Mouse (Mus musculus): ENCODE measurements around the gene Hoxb6. TPM values are rescaled to one million over a fixed set of nuclear protein-coding genes. Genes with fewer than 3 reads are reported as not detected.

The Hoxb6 gene
- total RNA-seq, 2 experiments from 2014 or later, result not detected

DNA sequence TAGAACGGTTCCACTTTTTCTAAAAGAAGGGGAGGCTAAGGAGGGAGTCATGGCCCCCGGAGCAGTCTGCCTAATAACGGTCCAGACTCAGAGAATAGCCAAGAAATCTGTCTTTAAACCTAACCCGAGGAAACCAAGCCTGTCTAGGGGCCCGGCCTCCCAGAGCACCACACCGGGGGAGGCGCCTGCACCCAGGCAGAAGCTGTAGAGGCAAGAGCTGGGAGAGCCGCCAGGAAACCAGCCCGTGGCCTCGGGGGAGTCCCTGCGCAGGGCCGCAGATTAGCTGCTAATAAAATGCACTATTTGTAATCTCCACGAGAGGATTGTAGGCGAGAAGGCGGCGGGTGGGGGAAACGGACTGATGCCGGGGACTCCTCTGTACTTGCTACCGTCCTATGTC, 22.4 kb upstream of the Hoxb6 start:
- peak in 1 of 2 experiments; percentile 40 for DNase-seq

DNA sequence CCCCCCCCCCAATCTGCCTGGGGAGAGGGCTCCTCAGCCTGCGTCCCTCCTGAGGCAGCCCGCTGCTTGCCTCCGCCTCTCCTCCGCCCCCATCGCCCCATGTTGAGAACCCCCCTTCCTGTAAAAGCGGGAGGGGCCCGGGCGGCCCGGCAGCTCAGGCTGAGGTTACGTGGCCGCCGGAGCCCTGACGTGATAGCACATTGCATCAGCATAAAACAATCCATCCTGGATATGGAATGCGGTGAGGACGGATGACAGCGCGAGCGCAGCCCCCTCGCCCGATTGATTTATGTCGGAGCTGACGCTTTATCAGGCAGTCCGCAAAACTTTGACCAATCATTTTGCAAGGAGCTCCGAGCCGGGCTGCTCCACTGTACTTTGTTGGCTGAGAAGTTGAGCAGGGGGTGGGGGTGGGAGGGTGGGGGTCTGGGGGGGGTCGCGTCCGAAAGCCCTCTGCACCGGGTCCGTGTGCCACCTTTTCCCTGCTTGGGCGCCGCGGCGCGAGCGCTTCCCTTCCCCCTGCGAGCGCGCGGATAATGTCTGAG, 21.2 kb upstream of the Hoxb6 start, which contains the start of gene Hoxb9:
TSS of gene Hoxb9 (plus strand) at position 462 of the 545 bp plus-strand sequence.
- DNase-seq, result no peak

DNA sequence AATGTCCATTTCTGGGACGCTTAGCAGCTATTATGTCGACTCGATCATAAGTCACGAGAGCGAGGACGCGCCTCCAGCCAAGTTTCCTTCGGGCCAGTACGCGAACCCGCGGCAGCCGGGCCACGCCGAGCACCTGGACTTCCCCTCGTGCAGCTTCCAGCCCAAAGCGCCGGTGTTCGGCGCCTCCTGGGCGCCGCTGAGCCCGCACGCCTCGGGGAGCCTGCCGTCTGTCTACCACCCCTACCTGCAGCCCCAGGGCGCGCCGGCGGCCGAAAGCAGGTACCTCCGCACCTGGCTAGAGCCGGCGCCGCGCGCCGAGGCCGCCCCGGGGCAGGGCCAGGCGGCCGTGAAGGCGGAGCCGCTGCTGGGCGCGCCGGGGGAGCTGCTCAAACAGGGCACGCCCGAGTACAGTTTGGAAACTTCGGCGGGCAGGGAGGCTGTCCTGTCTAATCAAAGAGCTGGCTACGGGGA, 20.7 kb upstream of the Hoxb6 start:
- no peak for DNase-seq

DNA sequence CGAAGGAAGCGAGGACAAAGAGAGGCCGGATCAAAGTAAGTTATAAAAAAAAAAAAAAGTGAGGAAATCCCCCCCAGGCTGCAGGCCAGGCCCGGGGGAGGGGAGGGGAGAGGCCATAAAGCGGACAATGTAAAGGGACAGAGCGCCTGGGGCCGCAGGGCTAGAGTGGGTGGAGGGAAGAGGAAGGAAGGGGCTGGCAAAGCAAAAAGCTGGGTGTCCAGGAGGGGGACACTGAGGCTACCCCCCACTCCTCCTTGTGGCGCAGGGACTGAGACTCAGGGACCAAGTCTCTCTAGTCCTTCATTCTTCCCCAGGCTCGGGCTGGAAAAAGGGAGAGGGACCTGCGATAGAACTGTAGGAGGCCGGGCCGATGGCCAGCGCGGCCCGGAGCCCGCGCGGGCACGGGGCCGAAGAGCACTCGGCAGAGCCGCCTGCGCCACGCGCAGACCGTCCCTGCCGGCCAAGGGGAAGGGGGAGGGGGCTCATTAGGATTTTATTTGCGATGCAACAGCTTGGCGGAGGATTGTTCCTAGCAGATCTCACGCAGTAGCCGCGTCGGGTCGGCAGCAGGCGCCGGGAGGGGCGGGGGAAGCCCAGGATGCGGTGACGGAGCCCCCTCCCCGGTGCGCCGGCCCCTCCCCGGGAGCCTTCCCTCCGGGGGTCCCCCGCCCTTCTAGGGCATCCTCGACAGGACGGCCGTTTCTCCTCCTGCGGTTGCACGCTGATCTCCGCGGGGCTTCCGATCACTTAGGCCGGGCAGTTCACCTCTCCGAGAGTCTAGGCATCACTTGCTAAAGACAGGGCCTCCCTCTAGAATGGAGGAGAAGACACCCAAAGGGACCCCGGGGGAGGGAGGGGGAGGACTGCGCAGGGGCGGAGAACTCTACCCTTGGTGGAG, 20.0 kb upstream of the Hoxb6 start:
- DNase-seq, result no peak

GRCm38 (mm10) chr11:96274428-96274827, 17.8 kb upstream of the Hoxb6 start:
- no peak for DNase-seq

- no peak for DNase-seq
Measured at GRCm38 (mm10) chr11:96275896-96276295, 16.4 kb upstream of the Hoxb6 start.

- no peak for DNase-seq
Measured at GRCm38 (mm10) chr11:96277151-96278044, 14.9 kb upstream of the Hoxb6 start.

DNA sequence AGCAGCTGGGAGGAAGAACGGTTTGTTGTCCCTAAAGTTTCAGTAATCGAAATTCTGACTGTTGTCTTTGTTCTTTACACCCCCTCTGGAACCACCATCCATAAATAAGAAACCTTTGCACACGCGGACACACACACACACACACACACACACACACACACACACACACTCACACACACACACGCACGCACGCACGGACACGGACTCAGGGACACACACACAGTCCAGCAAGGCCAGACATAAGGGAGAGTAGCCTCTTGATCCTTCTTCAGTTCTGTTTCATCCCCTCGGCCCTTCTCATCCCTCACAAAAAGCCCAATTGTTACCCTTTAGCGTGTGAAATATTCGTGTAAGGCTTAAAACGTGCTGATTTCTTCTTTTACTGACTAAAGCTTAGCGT, 14.0 kb upstream of the Hoxb6 start:
- no peak for DNase-seq

DNA sequence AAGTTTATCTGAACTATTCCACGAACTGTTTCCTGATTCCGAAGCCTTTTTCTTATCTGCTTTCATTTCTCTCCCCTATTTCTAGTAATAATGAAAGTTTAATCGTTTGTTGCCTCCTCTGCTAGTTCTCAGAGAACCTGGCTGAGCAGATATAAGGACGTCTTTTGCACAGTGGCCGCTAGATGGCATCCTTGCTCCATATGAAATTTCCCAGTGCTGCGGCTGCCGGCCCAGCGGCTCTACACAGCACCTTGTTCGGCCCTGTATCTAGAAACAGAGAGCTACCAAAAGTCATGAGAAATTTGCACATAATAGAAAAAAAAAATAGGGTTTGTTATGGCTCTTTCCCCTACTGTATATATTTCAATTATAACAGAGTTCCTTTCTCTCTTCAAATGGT, 13.5 kb upstream of the Hoxb6 start:
- peak; percentile 79 to 90 for DNase-seq

DNA sequence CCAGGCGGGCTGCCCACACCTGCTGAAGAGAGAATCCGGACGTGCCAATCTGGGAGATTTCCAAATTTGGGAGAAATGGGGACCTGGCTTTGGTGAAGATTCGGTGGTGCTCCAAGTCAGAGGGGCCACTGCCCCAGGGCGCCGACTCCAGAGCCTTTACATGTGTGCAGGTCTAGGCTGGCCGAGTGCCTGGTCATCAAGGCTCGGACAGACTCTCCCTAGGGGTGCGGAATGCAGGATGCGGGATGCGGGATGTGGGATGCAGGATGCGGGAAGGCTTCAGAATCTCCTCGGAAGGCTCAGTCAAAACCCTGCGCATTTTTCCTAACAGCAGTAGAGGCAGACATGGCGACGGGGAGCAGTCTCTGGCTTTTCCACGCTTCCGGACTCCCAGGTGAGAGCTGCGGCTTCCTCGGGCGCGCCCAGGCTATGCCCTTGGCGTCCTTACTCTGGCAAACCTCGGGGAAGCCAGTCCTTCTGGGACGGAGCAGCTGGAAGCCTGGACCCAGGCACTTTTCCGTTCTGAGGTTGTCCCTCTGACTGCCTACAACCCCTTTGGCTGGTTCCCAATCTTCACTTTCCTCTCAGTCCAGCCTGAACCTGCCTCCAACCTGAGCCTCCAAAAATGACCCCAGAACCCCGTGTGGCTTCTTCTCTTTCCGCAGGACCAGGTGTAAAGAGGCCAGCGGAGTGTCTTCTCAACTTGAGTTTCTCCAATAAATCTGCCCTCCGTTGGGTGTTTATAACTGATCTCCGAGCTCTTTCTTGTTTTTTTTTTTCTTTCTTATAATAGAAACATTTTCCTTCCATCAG, 12.6 kb upstream of the Hoxb6 start:
- DNase-seq, result no peak

DNA sequence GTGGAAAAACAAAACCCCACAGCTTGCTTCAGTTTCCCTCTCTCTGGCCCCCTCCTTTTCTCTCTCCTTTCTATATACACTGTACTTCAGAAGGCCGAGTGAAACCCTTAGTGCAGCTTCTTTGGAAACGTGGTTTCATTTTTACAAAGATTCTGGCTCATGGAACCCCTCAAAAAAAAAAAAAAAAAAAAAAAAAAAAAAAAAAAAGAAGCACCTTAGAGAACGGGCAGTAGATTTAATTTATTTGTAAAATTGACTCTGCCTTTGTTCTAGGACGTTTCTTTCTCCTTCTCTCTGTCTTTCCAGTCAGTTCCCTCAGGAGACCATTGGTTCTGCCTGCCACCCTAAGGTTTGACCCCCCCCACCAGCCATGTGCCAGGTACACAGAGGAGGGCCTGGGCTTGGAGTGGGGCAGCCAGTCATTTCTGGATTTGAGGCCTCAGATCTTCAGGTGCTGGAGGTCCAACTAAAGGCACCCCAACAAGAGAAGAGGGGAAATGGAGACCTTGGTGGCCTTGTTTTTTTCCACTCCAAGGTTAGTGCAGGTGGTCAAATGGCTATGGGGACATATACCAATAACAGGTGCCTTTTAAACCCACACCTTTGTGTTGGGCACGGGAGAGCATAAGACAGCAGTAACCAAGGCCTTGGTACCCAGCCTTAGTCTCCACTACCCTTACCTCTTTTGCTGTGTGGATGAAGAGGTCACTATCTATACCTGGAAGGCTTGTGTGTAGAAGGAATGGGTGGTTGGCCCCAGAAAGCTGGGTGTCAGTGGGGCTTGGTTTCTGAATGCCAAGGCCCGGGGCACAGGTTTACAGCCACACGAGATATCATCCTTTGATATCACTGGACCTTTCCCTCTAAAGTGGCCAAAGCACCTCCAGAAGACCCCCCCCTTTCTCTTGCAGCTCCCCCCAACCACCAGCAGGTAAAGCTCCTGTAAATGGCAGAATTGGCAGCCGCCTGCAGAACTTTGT, 11.6 kb upstream of the Hoxb6 start:
- DNase-seq, result no peak

- no peak for DNase-seq
Measured at GRCm38 (mm10) chr11:96281396-96281795, 10.9 kb upstream of the Hoxb6 start.

GRCm38 (mm10) chr11:96281855-96282570, 10.3 kb upstream of the Hoxb6 start, which contains the start of gene Hoxb8:
Hoxb8 (plus strand) TSS chr11:96281905.
- DNase-seq, result no peak

GRCm38 (mm10) chr11:96282795-96283430, 9.4 kb upstream of the Hoxb6 start:
- no peak for DNase-seq

- DNase-seq, result peak in 1 of 2 experiments; percentile 47
Measured at GRCm38 (mm10) chr11:96284041-96284749, 8.1 kb upstream of the Hoxb6 start.

DNA sequence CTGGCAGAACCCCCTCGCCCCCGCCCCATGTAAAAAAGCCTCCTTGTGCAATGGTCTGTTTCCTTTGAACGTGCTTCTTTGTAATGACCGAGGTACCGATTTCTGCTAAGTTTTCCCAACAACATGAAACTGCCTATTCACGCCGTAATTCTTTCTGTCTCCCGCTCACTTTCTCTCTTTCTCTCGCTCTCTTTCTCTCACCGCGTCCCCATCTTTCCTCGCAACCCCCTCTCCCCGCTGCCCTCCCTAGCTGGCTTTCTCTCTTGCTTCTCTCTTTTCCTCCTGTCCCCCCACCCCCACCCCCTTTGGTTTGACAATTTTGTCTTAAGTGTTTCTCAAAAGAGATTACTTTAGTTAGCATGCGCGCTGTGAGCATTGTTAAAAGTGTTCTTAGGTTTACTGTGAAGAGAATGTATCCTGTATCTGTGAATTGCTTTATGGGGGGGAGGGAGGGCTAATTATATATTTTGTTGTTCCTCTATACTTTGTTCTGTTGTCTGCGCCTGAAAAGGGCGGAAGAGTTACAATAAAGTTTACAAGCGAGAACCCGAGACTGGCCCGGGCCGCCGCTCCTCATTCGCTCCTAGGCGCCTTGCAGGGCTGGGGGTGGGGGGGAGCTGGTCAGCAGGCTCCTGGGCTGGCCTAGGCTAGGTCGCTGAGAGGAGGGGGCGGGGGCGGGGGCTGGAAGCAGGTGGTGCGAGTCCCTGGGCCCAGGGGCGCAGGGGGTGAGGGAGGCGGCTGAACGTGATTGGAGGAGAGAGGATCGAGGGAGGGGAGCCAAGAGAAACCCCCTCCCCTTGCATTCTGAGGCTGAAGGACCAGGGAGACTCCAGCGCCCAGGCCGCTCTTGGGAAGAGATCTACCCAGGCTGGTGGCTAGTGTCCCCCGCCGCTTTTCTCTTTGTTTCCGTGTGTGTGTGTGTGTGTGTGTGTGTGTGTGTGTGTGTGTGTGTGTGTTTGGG, 7.2 kb upstream of the Hoxb6 start:
- no peak for DNase-seq

All from heart, adult 18-20 months (tissue).